Mouse (Mus musculus): Measurements from ENCODE around the gene Nprl3. TPM values are rescaled to one million over a fixed set of nuclear protein-coding genes. Genes with fewer than 3 reads are reported as not detected.

Nprl3 gene
- polyA plus RNA-seq, 1 experiment from 2014 or later: 31.0 TPM

DNA sequence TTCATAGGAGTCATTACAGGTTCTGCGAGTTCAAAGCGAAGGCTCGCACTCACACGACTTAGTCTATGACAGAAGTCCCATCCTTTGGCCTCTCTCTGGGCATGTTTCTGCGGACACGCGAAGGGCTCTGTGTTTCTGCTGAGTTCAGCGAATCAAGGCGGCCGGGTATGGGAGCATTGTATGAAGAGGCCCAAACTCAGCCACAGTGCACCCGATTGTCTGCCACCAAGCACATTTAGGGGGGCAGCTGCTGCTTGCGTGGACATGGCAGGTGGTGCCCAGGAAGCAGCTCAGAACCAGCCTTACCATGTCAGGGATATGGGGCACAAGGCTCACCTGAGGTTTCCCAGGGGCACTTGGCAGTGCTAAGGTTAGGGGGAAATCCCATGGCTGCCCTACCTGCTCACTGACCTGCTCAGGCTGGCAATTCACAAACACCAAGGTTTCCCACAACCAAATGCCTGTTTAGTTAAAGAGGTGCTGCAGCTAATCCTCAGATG, 11.0 kb upstream of the Nprl3 start:
- H3K4me2 ChIP-seq: no peak overlapping the region; the same call in 1 of the 2 replicates

DNA sequence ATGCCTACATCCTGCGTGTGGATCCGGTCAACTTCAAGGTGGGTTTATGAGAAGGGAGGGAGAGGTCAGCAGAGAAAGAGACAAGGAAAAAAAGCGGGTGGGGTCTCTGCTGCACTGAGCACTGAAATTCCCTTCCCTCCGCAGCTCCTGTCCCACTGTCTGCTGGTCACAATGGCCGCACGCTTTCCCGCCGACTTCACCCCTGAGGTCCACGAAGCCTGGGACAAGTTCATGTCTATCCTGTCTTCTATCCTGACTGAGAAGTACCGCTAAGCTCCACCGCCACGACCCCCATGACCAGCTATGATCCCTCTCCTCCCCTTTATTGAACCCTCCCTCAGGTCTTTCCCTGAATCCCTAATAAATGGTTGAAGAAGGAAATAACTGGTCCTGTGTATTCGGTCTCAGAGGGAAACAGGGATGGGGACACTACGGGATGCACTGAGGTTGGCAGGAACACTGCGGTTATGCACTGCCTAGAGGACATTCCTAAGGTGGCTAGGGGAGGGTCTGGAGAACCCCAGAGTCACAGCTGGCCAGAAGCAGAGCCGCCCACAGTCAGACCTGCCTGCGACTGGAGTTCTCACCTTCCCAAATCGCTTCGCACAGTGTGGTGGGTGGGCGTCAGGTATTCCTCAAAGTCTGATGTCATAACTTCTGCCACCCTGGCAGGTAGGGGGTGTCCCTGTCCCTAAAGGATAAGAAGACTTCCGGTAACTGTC, 10.4 kb upstream of the Nprl3 start:
- peaks cover 13% of the 10 kb centered on the region for H3K4me1 ChIP-seq (replicated peaks; ENCODE audit: control insufficient read depth, insufficient read depth, low read length)
- H3K4me2 ChIP-seq: no peak overlapping the region
- WGBS: 57% methylated on average over 21 of the region's 21 CpGs
- H3K4me3 ChIP-seq (ENCODE audit: low read depth, low read length): 0 out of 2 replicates have a peak overlapping the region, but pooled peaks have one; percentile 6
- DNase-seq (ENCODE audit: low spot score) (no peak), ATAC-seq (replicated peaks; ENCODE audit: low FRiP score) (peak; percentile 27; the same call in 1 of the 2 replicates)
- H3K27ac ChIP-seq (ENCODE audit: low read depth, low read length): peak overlapping the region; percentile 40; the same call in 1 of the 2 replicates
- peak overlapping the region; percentile 10; the same call in 1 of the 2 replicates for H3K9ac ChIP-seq (ENCODE audit: low read depth, low read length)
- H3K27me3 ChIP-seq (replicated peaks; ENCODE audit: control insufficient read depth, insufficient read depth, low read length): peaks cover 32% of the 10 kb centered on the region
- H3K36me3 ChIP-seq (ENCODE audit: control insufficient read depth, insufficient read depth, low read length): no peaks in the 10 kb centered on the region
- H3K9me3 ChIP-seq (ENCODE audit: control insufficient read depth, low read length): no peaks in the 10 kb centered on the region

More for the DNA sequence above, 11.0 kb upstream of the Nprl3 start:
- Histone ChIP-seq H3K27me3 (replicated peaks; ENCODE audit: control insufficient read depth, insufficient read depth, low read length) (peaks cover 32% of the 10 kb centered on the region), H3K36me3 (ENCODE audit: control insufficient read depth, insufficient read depth, low read length) (no peaks in the 10 kb centered on the region), H3K4me3 (ENCODE audit: low read depth, low read length) (no peak overlapping the region), H3K9me3 (ENCODE audit: control insufficient read depth, low read length) (no peaks in the 10 kb centered on the region), H3K27ac (ENCODE audit: low read depth, low read length) (peak overlapping the region; percentile 40; the same call in 1 of the 2 replicates), H3K4me1 (replicated peaks; ENCODE audit: control insufficient read depth, insufficient read depth, low read length) (peaks cover 13% of the 10 kb centered on the region), H3K9ac (ENCODE audit: low read depth, low read length) (no peak overlapping the region)
- WGBS: 70% methylated on average over 12 of the region's 12 CpGs
- ATAC-seq (replicated peaks; ENCODE audit: low FRiP score) (no peak), DNase-seq (ENCODE audit: low spot score) (no peak)

DNA sequence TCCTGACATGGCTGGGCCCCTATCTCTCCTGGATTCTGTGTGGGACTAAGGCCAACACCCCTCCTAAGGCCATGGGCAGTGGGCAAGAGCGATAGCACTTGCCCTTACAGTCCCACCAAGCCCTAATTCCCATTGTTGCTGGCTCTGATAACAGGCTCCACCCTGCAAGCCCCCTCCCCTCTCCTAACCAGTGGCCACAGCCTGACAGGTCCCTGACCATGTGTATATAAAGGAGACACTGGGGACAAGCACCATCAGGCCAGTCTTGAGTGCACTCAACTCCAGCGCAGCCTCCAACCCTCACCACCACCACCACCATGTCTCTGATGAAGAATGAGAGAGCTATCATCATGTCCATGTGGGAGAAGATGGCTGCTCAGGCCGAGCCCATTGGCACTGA, 8.8 kb upstream of the Nprl3 start, which contains the start of gene Hba-x:
Gene Hba-x (plus strand): TSS at position 54 of the 400 bp plus-strand sequence.
- Histone ChIP-seq H3K27me3 (replicated peaks; ENCODE audit: control insufficient read depth, insufficient read depth, low read length) (peaks cover 32% of the 10 kb centered on the region), H3K9me3 (ENCODE audit: control insufficient read depth, low read length) (no peaks in the 10 kb centered on the region), H3K36me3 (ENCODE audit: control insufficient read depth, insufficient read depth, low read length) (no peaks in the 10 kb centered on the region), H3K4me1 (replicated peaks; ENCODE audit: control insufficient read depth, insufficient read depth, low read length) (peaks cover 6% of the 10 kb centered on the region), H3K27ac (ENCODE audit: low read depth, low read length) (peak within 1 kb of the TSS; percentile 56), H3K4me2 (no peak within 1 kb of the TSS), H3K4me3 (ENCODE audit: low read depth, low read length) (no peak within 1 kb of the TSS), H3K9ac (ENCODE audit: low read depth, low read length) (peak within 1 kb of the TSS; percentile 39)
- DNase-seq (ENCODE audit: low spot score) (no peak), ATAC-seq (replicated peaks; ENCODE audit: low FRiP score) (peak; percentile 61)
- 66% methylated on average over 3 of the region's 3 CpGs for WGBS

DNA sequence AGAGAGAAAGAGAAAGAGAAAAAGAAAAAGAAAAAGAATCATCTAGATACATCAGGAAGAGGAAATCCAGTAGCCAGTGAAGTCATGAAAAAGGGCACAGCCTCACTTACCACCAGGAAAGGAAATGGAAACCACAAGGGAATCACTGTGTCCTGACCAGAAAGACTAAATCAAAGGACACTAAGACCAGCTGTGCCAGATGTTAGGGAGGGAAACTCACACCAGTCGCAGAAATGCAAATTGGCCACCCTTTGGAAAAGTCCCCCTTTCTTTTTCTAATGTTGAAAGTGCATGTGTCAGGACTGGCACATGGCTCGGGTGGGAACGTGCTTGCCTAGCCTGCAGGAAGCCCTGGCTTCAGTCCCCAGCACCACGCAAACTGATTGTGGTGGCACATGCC, 3.7 kb upstream of the Nprl3 start:
- ATAC-seq (replicated peaks; ENCODE audit: low FRiP score): no peak
- WGBS: 39% methylated on average over 4 of the region's 4 CpGs
- H3K9ac ChIP-seq (ENCODE audit: low read depth, low read length): no peak overlapping the region
- no peaks in the 10 kb centered on the region for H3K27me3 ChIP-seq (replicated peaks; ENCODE audit: control insufficient read depth, insufficient read depth, low read length)
- DNase-seq (ENCODE audit: low spot score): no peak
- peaks cover 21% of the 10 kb centered on the region for H3K4me1 ChIP-seq (replicated peaks; ENCODE audit: control insufficient read depth, insufficient read depth, low read length)
- no peaks in the 10 kb centered on the region for H3K36me3 ChIP-seq (ENCODE audit: control insufficient read depth, insufficient read depth, low read length)
- no peak overlapping the region for H3K27ac ChIP-seq (ENCODE audit: low read depth, low read length)
- no peak overlapping the region for H3K4me3 ChIP-seq (ENCODE audit: low read depth, low read length)
- no peaks in the 10 kb centered on the region for H3K9me3 ChIP-seq (ENCODE audit: control insufficient read depth, low read length)
- H3K4me2 ChIP-seq: no peak overlapping the region

DNA sequence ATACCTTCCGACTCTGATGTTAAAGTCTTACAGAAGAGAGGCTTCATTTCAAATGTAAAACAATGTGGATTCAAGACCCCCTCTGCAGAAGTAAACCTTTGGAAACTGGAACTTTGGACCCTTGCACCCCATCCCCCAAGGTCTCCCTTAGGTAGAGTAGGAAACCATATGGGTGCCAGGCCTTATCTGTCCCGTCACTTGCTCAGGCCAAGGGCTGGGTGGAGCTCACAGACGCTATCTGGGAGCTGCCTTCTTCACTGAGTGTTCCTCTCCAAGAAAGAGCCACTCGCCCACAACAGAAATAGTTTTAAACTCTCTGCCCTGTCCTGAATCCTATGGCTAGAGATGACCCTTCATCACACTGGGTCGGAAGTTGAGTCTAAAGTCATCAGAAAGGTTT, 1.4 kb upstream of the Nprl3 start:
- peak; percentile 90 for ATAC-seq (replicated peaks; ENCODE audit: low FRiP score)
- H3K9ac ChIP-seq (ENCODE audit: low read depth, low read length): peak overlapping the region; percentile 98
- peak overlapping the region; percentile 98 for H3K27ac ChIP-seq (ENCODE audit: low read depth, low read length)
- peak; percentile 51 for DNase-seq (ENCODE audit: low spot score)
- no peaks in the 10 kb centered on the region for H3K27me3 ChIP-seq (replicated peaks; ENCODE audit: control insufficient read depth, insufficient read depth, low read length)
- H3K4me3 ChIP-seq (ENCODE audit: low read depth, low read length): no peak overlapping the region
- H3K36me3 ChIP-seq (ENCODE audit: control insufficient read depth, insufficient read depth, low read length): no peaks in the 10 kb centered on the region
- H3K4me1 ChIP-seq (replicated peaks; ENCODE audit: control insufficient read depth, insufficient read depth, low read length): peaks cover 32% of the 10 kb centered on the region
- 43% methylated on average over 5 of the region's 5 CpGs for WGBS
- peak overlapping the region; percentile 85 for H3K4me2 ChIP-seq
- no peaks in the 10 kb centered on the region for H3K9me3 ChIP-seq (ENCODE audit: control insufficient read depth, low read length)

DNA sequence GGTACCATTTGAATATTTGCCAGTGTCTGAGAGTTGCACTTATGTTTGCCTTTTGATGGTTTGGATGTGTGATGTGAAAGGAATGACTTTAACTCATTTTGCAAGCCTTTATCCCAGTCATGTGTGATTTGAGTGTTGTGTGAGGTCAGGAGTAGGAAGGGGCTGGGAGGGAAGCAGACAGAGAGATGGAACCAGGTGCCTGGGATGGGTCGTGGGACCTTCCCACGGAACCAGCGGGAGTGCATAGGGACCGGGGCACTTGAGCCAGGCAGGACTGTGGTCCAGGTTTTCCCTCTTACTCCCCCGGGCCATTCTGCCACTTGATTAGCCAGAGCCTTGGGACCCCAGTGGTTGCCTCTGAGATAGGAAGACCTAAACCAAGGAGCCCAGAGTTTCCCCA, 457 bp upstream of the Nprl3 start:
- ATAC-seq (replicated peaks; ENCODE audit: low FRiP score): peak; percentile 8; the same call in 1 of the 2 replicates
- Histone ChIP-seq H3K9me3 (ENCODE audit: control insufficient read depth, low read length) (no peaks in the 10 kb centered on the region), H3K4me1 (replicated peaks; ENCODE audit: control insufficient read depth, insufficient read depth, low read length) (peaks cover 39% of the 10 kb centered on the region), H3K27me3 (replicated peaks; ENCODE audit: control insufficient read depth, insufficient read depth, low read length) (no peaks in the 10 kb centered on the region), H3K4me2 (peak overlapping the region; percentile 85), H3K27ac (ENCODE audit: low read depth, low read length) (peak overlapping the region; percentile 98), H3K9ac (ENCODE audit: low read depth, low read length) (peak overlapping the region; percentile 98), H3K4me3 (ENCODE audit: low read depth, low read length) (peak overlapping the region; percentile 81), H3K36me3 (ENCODE audit: control insufficient read depth, insufficient read depth, low read length) (no peaks in the 10 kb centered on the region)
- 20% methylated on average over 5 of the region's 5 CpGs for WGBS
- no peak for DNase-seq (ENCODE audit: low spot score)

DNA sequence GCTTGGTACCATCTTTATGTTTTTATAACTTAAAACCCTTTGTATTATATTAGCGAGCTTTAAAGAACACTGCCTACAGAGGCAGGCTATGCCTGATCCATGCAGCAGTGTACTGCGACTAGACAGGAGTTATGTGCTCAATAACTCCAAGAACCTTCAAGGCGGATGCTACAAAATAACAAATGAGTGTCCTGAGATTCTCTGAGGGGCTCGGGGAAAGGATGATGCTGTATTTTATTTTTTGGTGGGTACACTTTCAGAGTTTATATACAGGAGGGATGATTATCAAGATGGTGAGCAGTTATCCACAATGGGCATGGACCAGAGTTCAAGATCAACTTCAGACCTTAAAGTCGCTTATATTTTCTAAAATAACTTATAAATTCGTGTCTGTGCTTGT, 731 bp downstream of the Nprl3 start:
- H3K4me1 ChIP-seq (replicated peaks; ENCODE audit: control insufficient read depth, insufficient read depth, low read length): peaks cover 44% of the 10 kb centered on the region
- WGBS: 28% methylated on average over 6 of the region's 6 CpGs
- DNase-seq (ENCODE audit: low spot score): no peak

DNA sequence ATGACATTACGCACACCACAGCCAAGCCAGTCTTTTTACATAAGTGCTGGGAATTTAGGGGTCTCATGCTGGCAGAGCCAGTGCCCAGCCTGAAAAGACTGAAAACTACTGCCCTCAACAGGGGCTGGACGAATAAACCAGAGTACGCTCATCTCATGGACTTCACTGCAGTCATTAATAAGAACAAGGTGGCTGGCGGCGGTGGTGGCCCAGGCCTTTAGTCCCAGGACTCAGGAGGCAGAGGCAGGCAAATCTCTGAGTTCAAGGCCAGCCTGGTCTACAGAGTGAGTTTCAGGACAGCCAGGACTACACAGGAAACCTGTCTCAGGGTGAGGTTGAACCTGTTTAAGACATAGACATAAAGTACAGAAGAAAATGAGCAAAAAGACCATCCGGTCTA, 1.3 kb downstream of the Nprl3 start:
- H3K36me3 ChIP-seq (ENCODE audit: control insufficient read depth, insufficient read depth, low read length): peaks cover 3% of the 10 kb centered on the region; the same call in 1 of the 2 replicates
- H3K27ac ChIP-seq (ENCODE audit: low read depth, low read length): peak overlapping the region; percentile 88
- peak overlapping the region; percentile 18; the same call in 1 of the 2 replicates for H3K4me3 ChIP-seq (ENCODE audit: low read depth, low read length)
- H3K4me1 ChIP-seq (replicated peaks; ENCODE audit: control insufficient read depth, insufficient read depth, low read length): peaks cover 44% of the 10 kb centered on the region
- WGBS: 86% methylated on average over 6 of the region's 6 CpGs
- peak overlapping the region; percentile 52 for H3K9ac ChIP-seq (ENCODE audit: low read depth, low read length)
- DNase-seq (ENCODE audit: low spot score) (no peak), ATAC-seq (replicated peaks; ENCODE audit: low FRiP score) (no peak)
- H3K9me3 ChIP-seq (ENCODE audit: control insufficient read depth, low read length): no peaks in the 10 kb centered on the region
- peak overlapping the region; percentile 37 for H3K4me2 ChIP-seq
- H3K27me3 ChIP-seq (replicated peaks; ENCODE audit: control insufficient read depth, insufficient read depth, low read length): no peaks in the 10 kb centered on the region

More for the DNA sequence above, 731 bp downstream of the Nprl3 start:
- no peaks in the 10 kb centered on the region for H3K9me3 ChIP-seq (ENCODE audit: control insufficient read depth, low read length)
- peak overlapping the region; percentile 85 for H3K4me2 ChIP-seq
- H3K27ac ChIP-seq (ENCODE audit: low read depth, low read length): peak overlapping the region; percentile 98
- H3K9ac ChIP-seq (ENCODE audit: low read depth, low read length): peak overlapping the region; percentile 98
- H3K4me3 ChIP-seq (ENCODE audit: low read depth, low read length): peak overlapping the region; percentile 81
- no peaks in the 10 kb centered on the region for H3K27me3 ChIP-seq (replicated peaks; ENCODE audit: control insufficient read depth, insufficient read depth, low read length)
- ATAC-seq (replicated peaks; ENCODE audit: low FRiP score): no peak
- peaks cover under 1% of the 10 kb centered on the region; the same call in 1 of the 2 replicates for H3K36me3 ChIP-seq (ENCODE audit: control insufficient read depth, insufficient read depth, low read length)
